Mouse (Mus musculus) lung, postnatal 4 days (tissue): ENCODE results near the gene Hexdc.

Experiments used
- DNase-seq, 2 experiments: peaks; one replicate each; pipeline ENCODE4 v3.0.0; 2021

Hexdc gene

DNA sequence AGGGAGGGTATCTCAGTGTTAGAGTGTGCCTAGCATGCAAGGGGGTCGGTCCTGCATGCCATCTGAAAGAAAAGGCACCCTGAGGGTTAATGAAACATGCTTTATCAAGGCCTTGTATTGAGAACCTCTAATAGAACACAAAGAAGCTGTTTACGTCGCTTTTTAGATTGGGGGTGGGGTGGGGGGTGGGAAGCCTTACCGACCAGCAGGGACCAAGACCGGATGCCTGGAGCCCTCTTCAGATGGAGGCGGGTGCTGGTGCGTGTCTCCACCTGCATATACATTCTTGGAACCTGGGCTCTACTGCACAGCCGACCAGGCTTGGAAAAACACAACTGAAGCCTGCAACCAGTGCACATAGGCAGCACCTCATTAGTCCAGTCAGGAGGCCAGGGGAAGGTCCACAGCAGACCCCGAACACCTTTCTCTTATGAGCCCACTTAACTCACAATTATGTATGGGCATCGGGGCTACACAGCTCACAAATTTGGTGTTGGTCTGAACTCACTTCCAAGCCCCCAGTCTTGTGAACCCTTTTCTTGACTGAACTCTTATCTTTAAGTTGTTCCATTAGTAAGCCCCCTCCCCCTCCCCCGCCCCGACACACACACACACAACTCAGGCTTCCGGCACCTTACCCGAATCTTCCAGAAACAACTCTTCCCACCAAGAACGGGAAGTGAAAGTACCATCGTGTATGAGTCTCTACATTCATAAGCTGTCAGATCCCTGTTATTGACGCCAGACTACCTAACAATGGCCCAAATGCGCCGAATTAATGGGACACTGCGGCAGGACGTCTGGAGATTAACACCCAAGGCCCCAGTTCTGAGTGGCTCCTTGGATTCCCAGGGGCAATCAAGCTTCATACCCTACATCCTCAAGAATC, 24.1 kb downstream of the Hexdc start:
- DNase-seq: peak in 1 of 2 experiments; percentile 12

DNA sequence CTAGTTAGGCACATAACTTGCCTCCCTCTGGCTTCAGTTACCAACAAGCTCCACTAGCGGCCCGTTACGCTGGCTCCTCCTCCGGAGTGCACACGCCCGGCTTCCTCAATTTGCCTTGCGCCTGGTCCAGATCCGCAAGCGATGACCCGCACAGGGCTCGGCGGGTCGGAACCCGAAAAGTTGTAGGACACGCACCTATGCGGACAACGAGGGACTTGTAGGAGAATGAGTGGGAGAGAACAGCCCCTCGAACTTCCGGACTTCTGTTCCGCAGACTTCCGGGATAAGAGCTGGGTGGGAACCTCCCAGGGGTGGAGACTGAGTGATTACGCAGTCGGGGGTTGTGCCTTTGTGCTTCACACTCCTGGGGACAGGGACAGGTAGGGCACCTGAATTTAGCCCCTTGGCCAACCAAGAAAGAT, 24.8 kb downstream of the Hexdc start, which contains the start of gene Cybc1:
Cybc1 (minus strand) TSS at position 305 of the 422 bp plus-strand sequence.
- peak; percentile 79 to 82 for DNase-seq

DNA sequence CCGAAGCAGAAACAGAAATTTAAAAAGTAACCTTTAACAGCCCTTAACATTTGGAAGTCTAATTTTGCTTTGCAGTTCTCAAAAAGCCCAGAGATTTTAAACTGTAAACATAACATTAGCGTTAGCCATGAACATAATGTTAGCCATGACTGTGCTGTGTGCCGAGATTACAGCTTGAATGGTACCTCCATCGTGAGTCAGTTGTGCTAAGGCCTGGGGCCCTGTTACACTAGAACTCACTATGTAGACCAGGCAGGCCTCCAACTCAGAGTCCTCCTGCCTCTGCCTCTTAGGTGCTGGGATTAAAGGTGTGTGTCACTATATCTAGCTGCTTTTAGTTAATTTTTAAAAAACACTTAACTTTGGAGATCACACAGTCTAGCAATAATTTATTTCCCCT, 27.0 kb downstream of the Hexdc start:
- DNase-seq: no peak

DNA sequence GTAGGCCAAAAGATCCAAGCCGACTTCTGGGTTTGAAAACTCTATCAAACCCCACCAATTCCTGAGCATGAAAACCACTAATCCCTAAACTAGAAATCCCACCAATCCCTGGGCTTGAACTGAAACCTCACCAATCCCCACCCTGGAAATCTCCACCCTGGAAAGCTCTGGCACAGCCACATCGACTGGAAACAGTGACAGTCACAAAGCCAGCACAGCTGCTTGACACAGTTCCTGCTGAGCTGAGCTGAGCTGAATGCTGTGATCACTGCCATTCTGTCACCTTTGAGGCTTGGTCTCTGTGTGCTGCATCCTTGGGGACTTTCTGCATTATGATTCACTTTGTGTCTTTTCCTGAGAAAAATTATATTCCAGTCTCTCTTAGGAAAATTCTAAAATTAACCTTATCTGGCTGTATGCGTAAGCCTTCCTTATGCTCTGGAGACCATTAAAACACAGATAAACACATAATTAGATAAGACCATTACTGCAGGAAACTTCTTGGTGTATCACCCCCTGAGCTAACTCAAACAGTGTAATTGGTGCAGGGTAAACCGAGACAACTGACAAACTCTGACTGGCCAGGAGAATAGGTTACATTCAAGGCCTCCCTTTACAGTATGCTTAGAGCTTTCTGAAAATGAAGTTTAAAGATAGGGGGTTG, 27.5 kb downstream of the Hexdc start:
- DNase-seq: no peak

DNA sequence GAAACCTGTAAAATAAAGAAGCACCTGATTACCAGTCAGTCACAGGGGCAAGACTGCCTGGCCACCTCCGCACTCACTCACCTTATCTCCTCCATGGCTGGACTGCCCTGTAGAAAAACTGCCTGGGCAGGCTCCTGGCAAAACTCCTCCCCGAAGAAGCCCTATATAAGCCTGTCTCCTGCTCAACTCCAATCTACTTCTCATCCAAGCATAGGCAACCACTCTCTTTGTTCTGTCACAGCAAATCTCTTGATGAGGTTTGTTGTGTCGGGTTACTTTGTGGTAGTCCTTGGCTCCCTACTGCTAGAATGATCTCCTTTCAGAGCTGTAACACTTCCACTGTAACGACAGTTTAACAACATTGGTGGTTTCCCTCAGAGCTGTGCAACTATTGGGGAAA, 28.5 kb downstream of the Hexdc start:
- DNase-seq: no peak

DNA sequence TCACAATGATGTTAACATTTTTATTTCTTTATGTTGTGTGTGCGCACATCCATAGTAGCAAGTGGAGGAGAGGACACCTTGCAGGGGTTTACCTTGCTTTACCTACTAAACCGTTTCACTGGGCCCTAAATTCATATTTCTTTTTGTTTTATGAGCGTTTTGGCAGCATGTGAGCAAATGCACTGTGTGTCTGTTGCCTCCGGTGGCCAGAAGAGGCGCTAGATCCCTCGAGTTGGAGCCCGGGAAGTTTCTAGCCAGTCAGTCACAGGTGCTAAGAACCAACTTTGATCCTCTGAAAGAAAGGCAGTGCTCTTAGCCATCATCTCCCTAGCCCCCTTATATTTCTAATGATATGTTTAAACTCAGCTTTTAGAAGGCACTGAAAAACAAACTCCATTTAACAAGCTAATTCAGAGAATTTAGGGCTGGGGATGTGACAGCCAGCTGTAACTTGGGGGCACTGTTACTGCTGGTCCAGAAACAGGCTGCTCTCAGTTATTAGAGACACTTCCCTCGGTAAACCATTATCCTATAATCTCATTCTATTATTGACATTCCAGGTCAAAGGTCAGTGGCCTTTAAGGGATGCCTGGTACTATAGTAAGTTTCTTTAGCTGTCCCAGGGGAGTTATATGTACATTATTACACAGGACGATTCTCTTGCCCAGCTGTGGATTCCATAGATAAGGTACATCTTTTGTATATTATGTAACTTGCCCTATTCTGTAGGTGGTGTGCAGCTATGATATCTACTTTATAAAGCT, 31.4 kb downstream of the Hexdc start:
- peak in 1 of 2 experiments; percentile 58 for DNase-seq

DNA sequence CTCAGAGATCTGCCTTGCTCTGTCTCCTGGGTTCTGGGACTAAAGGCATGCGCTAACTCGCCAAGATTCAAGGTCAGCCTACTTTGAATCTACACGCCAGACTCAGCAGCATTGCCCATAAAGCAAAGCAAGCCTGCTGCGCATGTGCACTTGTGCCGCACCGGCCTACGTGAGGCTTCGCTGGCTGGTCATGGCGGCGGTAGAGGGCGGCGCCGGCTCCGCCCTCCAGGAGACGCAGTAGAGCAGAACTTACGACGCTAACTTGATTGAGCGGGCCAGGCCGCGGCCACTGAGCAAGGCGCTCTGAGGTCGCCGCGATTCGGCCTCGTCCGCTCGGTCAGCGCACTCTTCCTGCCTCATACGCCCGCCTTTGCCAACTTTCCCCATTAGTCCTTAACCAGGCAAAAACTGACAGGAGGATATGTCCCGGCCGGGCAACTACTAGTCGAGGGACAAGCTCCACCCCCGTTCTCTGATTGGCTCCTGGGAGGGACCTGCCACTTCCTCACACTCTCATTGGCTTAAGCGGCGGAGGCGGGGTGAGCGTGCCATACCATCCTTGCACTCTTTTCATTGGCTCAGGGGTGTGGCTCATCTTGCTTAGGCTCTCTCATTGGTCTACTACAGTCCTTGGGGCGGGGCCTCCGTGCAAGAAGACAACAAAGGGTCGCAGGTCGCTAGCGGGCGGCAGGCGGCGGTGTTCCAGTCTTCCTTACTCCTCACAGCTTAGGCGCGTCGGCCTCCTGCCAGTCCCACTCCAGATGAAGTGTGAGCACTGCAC, 32.5 kb downstream of the Hexdc start, which contains the start of gene Narf:
Narf (plus strand) TSS at position 690 of the 781 bp plus-strand sequence.
- peak; percentile 99 to 100 for DNase-seq

DNA sequence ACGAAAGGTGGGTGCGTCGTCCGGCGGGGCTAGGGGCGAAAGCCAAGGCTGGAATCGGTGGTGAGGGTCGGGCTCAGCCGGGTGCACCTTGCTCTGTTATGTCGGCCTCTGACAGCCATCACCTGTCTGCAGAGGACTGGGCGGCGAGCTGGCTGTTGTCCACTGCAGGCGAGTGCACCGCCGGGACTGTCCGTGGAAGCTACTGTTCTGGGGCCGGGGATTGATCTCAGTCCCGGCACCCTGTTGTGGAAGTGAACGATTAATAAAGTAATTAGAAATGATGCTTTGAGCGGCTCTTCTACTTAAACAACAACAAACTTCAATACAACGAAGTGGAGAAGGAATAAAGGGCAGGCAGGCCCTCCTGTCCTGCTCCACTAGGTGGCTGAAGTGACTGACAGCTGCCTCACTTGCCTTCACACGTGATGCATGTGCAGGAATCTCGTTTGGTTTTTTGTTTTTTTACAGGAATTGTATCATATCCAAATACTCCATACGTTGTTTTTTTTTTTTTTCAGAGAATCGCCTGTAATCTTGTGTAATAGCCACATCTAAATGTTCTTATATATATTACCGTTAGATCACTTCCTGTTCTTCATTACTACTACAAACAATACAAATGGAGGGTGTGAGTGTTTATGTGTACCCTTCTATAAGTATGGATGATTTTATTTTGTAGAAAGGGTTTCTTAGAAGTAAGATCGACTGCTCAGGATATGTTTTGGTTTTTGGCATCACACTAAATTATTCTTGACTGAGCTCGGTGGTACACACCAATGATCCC, 33.3 kb downstream of the Hexdc start:
- DNase-seq: peak in 1 of 2 experiments; percentile 49

DNA sequence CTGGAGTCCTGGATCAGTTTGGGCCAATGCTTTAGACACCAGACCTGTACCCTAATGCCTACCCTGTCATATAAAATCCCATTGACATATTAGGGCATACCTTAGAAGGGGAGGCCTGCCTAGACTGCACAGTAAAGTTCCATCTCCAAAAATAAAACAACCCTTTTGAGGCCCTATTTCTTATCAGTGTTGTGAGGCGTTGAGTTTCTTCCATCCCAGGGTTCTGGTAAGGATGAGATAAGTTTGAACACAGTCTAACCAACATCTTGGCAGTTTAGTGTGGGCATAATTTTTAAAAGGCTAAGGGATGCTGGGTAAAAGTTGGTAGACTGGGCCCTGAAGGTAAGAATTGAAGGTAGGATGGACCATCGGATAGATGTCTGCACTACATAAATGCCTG, 35.4 kb downstream of the Hexdc start:
- DNase-seq: no peak

DNA sequence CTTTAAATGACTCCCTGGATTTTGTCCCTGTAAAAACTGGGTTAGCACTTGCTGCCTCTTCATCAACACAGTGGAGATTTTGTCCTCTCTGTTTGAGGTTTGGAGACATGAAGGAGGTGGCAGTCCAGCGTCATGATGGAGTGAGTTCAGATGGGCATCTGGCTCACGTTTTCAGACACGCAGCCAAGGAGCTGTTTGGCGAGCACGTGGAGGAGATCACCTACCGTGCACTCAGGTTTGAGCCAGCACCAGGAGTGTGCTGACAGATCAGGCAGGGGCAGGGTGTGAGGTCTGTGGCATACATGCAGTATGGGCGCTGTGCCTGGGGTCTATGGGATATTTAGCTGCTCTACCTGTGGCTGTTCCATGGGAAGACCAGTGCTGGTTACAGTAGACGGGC, 46.0 kb downstream of the Hexdc start:
- no peak for DNase-seq

DNA sequence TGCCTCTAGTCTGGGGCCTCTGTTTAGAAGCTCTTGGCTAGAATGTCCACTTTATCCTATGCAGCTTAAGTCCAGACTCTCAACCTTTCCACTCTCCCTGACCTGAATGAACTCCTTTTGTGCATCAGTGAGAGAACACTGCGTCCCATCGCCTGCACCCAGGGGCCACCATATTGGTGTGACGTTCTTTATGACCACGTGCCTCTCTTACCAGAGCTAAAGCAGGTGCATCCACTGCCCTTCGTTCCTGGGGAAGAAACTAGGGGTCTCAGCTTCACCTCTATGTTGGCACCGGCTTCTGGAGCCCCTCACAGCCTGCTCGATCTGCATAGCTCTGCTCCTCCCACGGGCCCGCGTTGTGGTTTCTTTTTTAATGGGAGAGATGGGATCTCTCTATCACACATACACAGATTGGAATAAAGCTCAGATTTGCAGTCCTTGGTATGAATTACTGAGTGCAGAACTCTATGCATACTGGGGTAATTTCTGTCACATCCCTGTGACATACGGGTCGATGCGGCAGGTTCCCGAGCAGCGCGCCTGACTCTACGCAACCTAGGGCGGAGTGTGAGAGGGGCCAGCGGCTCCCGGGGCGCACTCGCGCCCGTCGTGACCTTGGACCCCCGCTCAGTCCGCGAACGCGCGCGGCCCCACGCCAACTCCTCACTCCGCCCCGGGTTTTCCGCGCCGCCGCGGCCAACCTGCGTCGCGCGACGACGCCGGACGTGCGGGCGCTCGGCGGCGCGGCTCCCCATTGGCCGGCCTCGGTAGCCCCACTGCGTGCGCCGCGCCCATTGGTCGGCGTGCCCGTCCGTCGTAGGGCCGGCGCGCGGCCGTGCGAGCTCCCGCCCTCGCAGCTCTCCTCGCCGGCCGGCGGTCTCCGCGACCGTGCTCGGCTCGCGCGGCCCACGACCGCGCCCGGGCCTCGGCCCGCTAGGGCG, 55.2 kb downstream of the Hexdc start, which contains the start of gene Foxk2:
Foxk2 (plus strand) TSS at position 831 of the 941 bp plus-strand sequence.
- DNase-seq: peak; percentile 94 to 97

DNA sequence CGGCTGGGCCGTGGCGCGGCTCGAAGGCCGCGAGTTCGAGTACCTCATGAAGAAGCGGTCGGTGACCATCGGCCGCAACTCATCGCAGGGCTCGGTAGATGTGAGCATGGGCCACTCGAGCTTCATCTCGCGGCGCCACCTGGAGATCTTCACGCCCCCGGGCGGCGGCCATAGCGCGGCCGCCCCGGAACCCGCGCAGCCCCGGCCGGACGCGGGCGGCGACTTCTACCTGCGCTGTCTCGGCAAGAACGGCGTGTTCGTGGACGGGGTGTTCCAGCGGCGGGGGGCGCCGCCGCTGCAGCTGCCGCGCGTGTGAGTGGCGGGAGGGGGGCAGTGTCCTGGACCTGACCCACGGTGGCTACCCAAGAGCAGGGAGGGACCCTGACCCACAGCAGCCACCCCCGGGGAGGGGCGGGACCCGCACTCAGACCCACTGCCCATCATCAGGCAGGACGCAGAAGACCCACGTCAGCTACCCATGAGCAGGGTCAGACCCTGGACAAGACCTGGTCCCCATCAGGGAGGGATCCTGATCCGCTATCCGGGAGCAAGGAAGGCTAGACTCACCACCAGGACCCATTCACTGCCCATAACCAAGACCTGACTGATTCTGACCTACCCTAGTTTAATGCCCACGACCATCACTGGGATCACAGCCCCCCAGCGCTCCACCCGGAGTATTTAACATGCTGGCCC, 56.1 kb downstream of the Hexdc start:
- DNase-seq: peak; percentile 50 to 55

DNA sequence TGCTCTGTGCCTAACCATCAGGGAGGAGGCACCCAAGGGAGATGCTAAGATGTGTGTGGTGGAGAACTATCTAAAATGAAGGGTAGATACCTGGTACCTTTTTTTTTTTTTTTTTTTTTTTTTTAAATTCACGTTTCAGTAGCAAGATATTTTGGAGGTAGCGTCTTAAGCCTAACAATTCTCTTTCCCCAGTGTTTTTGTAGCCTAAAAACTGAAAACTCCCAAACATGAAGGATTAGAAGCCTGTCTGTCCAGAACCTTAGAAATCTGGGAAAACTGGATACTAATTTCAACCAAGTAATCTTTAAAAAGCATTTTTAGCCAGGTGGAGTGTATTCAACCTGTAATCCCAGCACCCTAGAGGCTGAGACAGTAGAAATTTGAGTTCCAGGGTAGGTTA, 56.8 kb downstream of the Hexdc start:
- DNase-seq: no peak
